Mouse (Mus musculus) kidney, postnatal 4 days (tissue): ENCODE data around the gene Inava.

Experiments used
- DNase-seq, 2 experiments: peaks; one replicate each; pipeline ENCODE4 v3.0.0; 2021; ENCODE audit warnings: mixed read lengths in 2 of 2

Inava gene

GRCm38 (mm10) chr1:136233892-136234594 is at the start of gene Inava:
Gene Inava, minus strand, starts transcription at chr1:136234264.
- DNase-seq = peak; percentile 79 to 86

- no peak for DNase-seq
These were observed 43.3 kb upstream of the Inava start for GRCm38 (mm10) chr1:136277366-136277765.

- DNase-seq = no peak
These were observed 34.2 kb upstream of the Inava start for GRCm38 (mm10) chr1:136268224-136268623.

- DNase-seq = no peak
These were observed 32.1 kb upstream of the Inava start for GRCm38 (mm10) chr1:136266127-136266526.

GRCm38 (mm10) chr1:136263355-136263754 is 29.3 kb upstream of the Inava start:
- DNase-seq = no peak

- no peak for DNase-seq
These were observed 26.7 kb upstream of the Inava start, which contains the start of gene Gpr25 for GRCm38 (mm10) chr1:136260635-136261238. Gene Gpr25, minus strand, starts transcription at chr1:136260873.

GRCm38 (mm10) chr1:136259893-136260634 is 26.0 kb upstream of the Inava start:
- DNase-seq = peak; percentile 63 to 77

GRCm38 (mm10) chr1:136259543-136259892 is 25.5 kb upstream of the Inava start:
- no peak for DNase-seq

GRCm38 (mm10) chr1:136258495-136258894 is 24.4 kb upstream of the Inava start:
- DNase-seq = no peak

- no peak for DNase-seq
These were observed 21.6 kb upstream of the Inava start for GRCm38 (mm10) chr1:136255657-136256056.

- no peak for DNase-seq
These were observed 21.1 kb upstream of the Inava start for GRCm38 (mm10) chr1:136255174-136255573.

- no peak for DNase-seq
These were observed 20.5 kb upstream of the Inava start for GRCm38 (mm10) chr1:136254503-136255065.

GRCm38 (mm10) chr1:136253472-136253871 is 19.4 kb upstream of the Inava start:
- no peak for DNase-seq

GRCm38 (mm10) chr1:136249662-136250061 is 15.6 kb upstream of the Inava start:
- DNase-seq = peak in 1 of 2 experiments; percentile 14

GRCm38 (mm10) chr1:136247393-136247792 is 13.3 kb upstream of the Inava start:
- DNase-seq = no peak

- DNase-seq = no peak
These were observed 10.4 kb upstream of the Inava start for GRCm38 (mm10) chr1:136244469-136244868.

GRCm38 (mm10) chr1:136241801-136242200 is 7.7 kb upstream of the Inava start:
- no peak for DNase-seq

GRCm38 (mm10) chr1:136238495-136238894 is 4.4 kb upstream of the Inava start:
- DNase-seq = no peak

- DNase-seq = no peak
These were observed 580 bp upstream of the Inava start for GRCm38 (mm10) chr1:136234595-136235092.

GRCm38 (mm10) chr1:136232986-136233790 is 876 bp downstream of the Inava start:
- peak; percentile 43 to 56 for DNase-seq

- DNase-seq = peak in 1 of 2 experiments; percentile 43
These were observed 1.7 kb downstream of the Inava start for GRCm38 (mm10) chr1:136232285-136232926.

GRCm38 (mm10) chr1:136231596-136231995 is 2.5 kb downstream of the Inava start:
- no peak for DNase-seq
